Mouse (Mus musculus): ENCODE data around the gene Vsig10l.

Gene Vsig10l

DNA sequence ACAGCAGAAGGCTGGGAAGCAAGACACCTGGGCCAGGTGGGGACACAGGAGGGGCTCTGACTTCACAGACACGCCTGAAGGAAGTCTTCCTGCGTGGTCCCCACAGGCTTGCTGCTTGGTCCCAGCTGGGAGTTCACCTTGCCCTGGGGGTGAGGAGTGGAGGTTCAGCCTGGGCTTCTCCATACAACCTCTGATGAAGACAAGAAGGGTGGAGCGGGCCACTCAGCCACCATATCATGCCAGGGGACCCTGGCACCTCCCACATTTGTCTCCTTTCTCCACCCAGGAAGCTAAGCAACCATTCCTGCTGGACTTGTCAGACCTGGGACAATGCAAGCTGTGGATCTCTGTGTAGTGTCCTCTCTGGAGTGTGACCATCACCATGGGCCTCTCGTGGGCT is at the start of gene Vsig10l:
Gene Vsig10l, plus strand, starts transcription at position 301 of the 400 bp plus-strand sequence.
- DNase-seq (ENCODE audit: low spot score) = no peak

GRCm38 (mm10) chr7:43417298-43417697 is 45.7 kb upstream of the Vsig10l start:
- DNase-seq (ENCODE audit: low spot score) = no peak

DNA sequence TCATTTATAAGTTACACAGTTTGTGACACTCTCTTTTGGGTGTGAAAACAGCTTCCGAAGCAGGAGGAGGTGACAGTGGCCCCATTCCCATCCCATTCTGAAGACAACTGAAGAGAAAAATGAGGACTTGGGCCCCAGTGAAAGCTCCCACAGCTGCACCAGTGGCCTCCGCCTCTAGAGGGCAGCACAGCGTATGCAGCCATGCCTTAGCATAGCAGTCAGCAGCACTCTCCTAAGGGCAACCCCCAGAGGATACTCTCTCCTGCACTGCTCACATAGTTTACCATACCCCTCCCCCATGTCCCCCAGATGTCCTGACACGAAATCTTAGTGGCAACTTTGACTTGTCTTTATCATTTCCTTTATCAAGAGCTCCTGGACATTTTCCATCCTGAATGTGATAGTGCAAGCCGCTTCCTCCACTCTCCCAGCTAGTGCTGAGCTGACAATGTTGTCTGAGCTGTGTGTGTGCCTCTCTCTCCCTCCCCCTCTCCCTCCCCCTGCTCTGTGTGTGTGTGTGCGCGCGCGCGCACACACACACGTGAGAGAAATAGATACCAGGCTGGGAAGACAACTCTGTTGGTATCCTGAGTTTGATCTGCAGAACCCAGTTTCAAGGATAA is 39.8 kb upstream of the Vsig10l start:
- DNase-seq (ENCODE audit: low spot score) = peak; percentile 79

DNA sequence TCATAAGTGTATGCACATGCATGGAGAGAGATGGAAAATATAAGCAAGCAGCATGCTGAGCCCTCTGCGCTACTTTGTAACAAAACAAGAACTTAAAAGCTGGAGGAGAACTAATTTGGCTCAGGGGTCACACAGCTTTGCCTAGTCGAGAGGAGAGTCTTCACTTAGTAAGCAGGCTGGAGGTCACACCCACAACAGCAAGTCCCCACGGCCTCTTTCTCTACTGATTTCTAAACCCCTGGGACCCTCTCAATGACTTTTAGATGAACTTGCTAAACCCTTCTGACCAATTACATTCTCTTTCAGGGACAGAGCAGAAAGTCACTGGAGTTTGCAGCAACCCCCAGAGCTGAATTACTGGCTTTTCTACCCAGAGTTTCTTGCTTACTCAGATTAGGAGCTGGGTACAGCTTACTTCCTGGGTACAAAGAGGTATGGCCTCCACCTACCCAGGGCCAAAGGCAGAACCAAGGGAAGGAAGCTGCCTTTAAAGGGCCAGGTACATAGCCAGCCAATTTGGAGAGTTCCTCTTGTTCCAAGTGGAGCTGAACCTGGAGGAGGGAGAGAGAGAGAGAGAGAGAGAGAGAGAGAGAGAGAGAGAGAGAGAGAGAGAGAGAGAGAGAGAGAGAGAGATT is 38.8 kb upstream of the Vsig10l start:
- no peak for DNase-seq (ENCODE audit: low spot score)

DNA sequence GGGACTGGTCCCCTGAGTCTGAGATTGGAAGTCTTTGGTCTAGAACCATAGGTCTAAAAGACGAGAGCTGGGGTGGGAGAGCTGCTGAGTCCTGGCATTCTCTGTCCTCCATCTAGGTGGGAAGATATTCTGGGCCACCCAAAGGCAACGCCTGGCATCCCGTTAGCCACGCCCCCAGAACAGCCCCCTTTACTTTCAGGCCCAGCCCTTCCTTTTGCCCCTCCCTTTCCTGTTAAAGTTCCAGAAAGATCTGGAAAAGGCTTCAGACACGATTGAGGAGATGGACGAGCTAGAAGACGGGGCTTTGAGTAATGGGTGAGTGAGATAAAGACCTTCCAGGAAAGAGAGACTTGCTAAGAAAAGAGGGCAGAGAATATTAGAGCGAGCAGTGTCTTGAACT is 35.5 kb upstream of the Vsig10l start, which contains the start of gene Lim2:
Gene Lim2, plus strand, starts transcription at position 265 of the 400 bp plus-strand sequence.
- no peak for DNase-seq (ENCODE audit: low spot score)

- no peak for DNase-seq (ENCODE audit: low spot score)
Observed at GRCm38 (mm10) chr7:43429500-43429899, 33.5 kb upstream of the Vsig10l start.

DNA sequence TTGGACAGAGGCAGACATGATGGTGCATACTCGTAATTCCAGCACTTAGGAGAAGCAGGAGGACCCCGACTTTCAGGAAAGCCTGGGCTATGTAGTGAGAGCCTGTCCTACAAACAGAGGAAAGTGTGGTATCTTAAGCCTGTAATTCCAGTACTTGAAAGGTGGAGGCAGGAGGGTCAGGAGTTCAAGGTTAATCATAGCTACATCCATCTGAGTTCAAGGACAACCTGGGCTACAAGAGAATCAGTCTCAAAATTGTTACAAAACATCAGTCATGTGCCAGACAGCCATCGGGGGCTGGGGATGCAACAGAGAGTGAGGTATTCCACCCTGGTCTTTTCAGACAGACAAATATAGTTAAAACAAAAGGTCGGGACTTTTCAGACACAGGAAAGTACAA is 30.1 kb upstream of the Vsig10l start:
- DNase-seq (ENCODE audit: low spot score) = no peak

- DNase-seq (ENCODE audit: low spot score) = no peak
Observed at GRCm38 (mm10) chr7:43434676-43435075, 28.3 kb upstream of the Vsig10l start.

DNA sequence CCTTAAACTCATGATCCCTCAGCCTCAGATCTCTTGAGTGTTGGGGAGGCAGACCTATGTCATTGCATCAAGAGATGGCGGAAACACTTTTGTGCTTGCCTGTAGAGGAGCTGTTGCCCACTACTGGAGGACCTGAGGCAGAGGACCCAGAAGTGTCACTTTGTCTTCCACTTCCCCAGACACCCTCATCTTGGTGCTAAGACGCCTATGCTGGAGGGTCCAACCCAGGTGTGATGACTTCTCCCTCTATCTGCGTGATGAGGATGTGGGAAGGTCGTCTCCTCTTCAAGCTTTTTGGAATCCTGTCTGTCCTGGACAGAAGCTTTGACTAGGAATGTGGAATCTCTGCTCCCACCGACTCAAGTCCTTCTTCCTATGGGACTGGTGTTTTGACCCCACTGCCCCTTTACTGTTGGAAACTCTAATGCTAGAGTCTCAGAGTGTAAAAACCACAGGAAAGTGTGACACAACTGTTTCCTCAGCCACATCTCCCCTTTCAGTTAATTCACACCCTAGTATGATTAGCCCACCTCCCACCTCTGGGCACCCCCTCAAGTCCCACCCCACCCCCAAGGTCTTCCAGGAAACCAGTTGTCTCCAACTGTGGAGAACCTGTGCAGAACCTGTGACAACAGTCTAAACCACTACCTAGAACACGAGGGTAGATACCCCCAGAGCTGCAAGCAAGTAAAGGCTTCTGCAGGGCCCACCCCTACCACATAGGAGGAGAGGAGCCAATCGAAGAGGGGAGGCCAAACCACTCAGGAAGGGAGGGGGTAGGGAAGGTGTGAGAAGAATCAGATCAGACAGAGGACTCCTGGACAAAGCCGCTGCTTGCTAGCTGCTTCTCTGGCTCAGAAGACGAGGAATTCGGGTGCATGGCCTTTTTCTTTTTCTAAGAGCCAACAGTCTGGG is 26.4 kb upstream of the Vsig10l start, which contains the start of gene Nkg7:
Gene Nkg7, plus strand, starts transcription at position 733 of the 915 bp plus-strand sequence.
- DNase-seq (ENCODE audit: low spot score) = no peak

- DNase-seq (ENCODE audit: low spot score) = no peak
Observed at GRCm38 (mm10) chr7:43438611-43439010, 24.3 kb upstream of the Vsig10l start.

GRCm38 (mm10) chr7:43440482-43440881 is 22.5 kb upstream of the Vsig10l start, which contains the start of gene Cldnd2:
Gene Cldnd2 (plus strand): TSS chr7:43440782.
- DNase-seq (ENCODE audit: low spot score) = no peak

- DNase-seq (ENCODE audit: low spot score) = no peak
Observed at GRCm38 (mm10) chr7:43441071-43441470, 21.9 kb upstream of the Vsig10l start.

- DNase-seq (ENCODE audit: low spot score) = no peak
Observed at GRCm38 (mm10) chr7:43442684-43443083, 20.3 kb upstream of the Vsig10l start.

GRCm38 (mm10) chr7:43443126-43443916 is 19.6 kb upstream of the Vsig10l start:
- peak; percentile 66 for DNase-seq (ENCODE audit: low spot score)

DNA sequence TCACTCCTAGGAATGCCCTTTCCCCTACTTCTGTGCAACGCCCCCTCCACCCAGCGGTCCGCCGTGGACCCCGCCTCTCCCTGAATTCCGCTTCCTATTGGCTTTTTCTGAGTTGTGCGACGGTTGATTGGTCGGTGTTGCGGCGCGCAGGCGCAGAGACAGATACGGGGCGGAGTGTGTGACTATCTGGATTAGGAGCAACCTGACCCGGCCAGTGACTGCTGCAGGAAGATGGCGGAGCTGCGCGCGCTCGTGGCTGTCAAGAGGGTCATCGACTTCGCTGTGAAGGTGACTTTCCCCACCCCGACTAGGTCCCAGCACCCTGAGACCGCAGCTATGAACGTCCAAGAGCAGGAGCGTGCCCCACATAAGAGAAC is 19.0 kb upstream of the Vsig10l start, which contains the start of the genes Etfb and Gm45233:
Gene Etfb, plus strand, starts transcription at position 167 of the 377 bp plus-strand sequence.
Gene Gm45233, plus strand, starts transcription at position 212 of the 377 bp plus-strand sequence.
- DNase-seq (ENCODE audit: low spot score) = peak; percentile 87

DNA sequence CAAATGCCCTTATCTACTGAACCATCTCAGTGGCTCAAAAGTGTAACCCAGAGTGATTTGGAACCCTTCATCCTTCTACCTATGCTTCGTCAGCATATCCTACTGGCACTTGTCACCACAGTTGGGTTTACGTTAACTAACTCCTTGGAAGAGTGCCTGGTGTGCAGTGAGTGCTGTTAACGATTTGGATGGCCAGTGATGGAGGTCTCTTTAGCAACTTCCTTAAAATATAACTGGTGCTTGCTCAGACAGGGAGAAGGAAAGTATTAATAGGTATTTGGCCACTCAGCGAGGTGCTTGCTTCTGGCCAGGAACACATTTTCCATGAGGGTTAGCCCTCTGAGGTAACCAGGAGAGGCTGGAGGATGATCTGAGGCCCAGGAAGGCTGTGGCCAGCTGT is 15.2 kb upstream of the Vsig10l start:
- DNase-seq (ENCODE audit: low spot score) = no peak

- no peak for DNase-seq (ENCODE audit: low spot score)
Observed at GRCm38 (mm10) chr7:43448246-43448645, 14.7 kb upstream of the Vsig10l start.

- DNase-seq (ENCODE audit: low spot score) = no peak
Observed at GRCm38 (mm10) chr7:43449811-43450210, 13.1 kb upstream of the Vsig10l start.

DNA sequence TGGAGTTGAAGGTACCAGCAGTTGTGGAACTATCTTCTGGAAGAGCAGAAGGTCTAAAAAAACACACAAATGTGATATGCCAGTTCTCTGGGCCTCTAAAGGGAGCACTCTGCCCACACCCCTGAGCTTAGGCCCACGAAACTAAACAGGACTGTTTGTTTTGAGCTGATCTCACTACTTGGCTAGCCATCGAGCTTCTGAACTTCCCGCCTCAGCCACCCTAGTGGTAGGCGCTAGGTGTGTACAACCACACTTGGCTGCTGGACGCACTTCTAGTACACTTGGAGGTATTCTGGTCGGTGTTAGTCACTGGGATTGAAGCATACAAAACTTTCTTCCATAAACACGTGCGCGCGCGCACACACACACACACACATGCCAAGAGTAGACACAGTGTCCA is 11.2 kb upstream of the Vsig10l start:
- no peak for DNase-seq (ENCODE audit: low spot score)

GRCm38 (mm10) chr7:43452609-43453008 is 10.3 kb upstream of the Vsig10l start:
- DNase-seq (ENCODE audit: low spot score) = no peak

GRCm38 (mm10) chr7:43453599-43454355 is 9.2 kb upstream of the Vsig10l start:
- no peak for DNase-seq (ENCODE audit: low spot score)

All from ovary, postnatal 10 days (tissue).